Mouse (Mus musculus) hindbrain, embryonic 11.5 days (tissue): Measurements from ENCODE around the gene Borcs7. TPM values are rescaled to one million over a fixed set of nuclear protein-coding genes. Genes with fewer than 3 reads are reported as not detected.

Source experiments
- ATAC-seq: fragments of 200-750 bp; cut with Nextera tagmentation; 2 replicates; pipeline ENCODE4 v1.8.0; 2017; ENCODE audit warnings: mild to moderate bottlenecking, moderate TSS enrichment, moderate library complexity; ENCODE audit not compliant: low FRiP score
- DNase-seq: peaks from one replicate; pipeline ENCODE4 v3.0.0-alpha.2; 2015; ENCODE audit warnings: low spot score
- H3K27ac ChIP-seq: fragments of 300-500 bp; sonication (generic); 2 replicates; pipeline ENCODE4 v1.5.1; 2014; ENCODE audit warnings: mild to moderate bottlenecking, low read depth, low read length
- H3K27me3 ChIP-seq: fragments of 300-500 bp; sonication (generic); 2 replicates; pipeline ENCODE4 v1.6.1; 2014; ENCODE audit warnings: mild to moderate bottlenecking, low read length, moderate library complexity, mixed read lengths; ENCODE audit not compliant: control insufficient read depth, insufficient read depth
- H3K36me3 ChIP-seq: fragments of 300-500 bp; sonication (generic); 2 replicates; pipeline ENCODE4 v1.6.1; 2014; ENCODE audit warnings: mild to moderate bottlenecking, low read length, moderate library complexity, mixed read lengths; ENCODE audit not compliant: control insufficient read depth, insufficient read depth
- H3K4me1 ChIP-seq: fragments of 300-500 bp; sonication (generic); replicated peaks from 2 replicates; pipeline ENCODE4 v1.6.1; 2014; ENCODE audit warnings: low read length, mixed read lengths; ENCODE audit not compliant: control insufficient read depth, insufficient read depth
- H3K4me2 ChIP-seq: fragments of 300-500 bp; sonication (generic); replicated peaks from 2 replicates; pipeline ENCODE4 v1.6.1; 2014; ENCODE audit warnings: mild to moderate bottlenecking, low read depth, low read length
- H3K4me3 ChIP-seq: fragments of 300-500 bp; sonication (generic); 2 replicates; pipeline ENCODE4 v1.5.1; 2014; ENCODE audit warnings: low read depth, low read length
- H3K9ac ChIP-seq: fragments of 300-500 bp; sonication (generic); 2 replicates; pipeline ENCODE4 v1.6.1; 2014; ENCODE audit warnings: low read depth, low read length
- H3K9me3 ChIP-seq: fragments of 300-500 bp; sonication (generic); 2 replicates; pipeline ENCODE4 v1.6.1; 2016; ENCODE audit warnings: low read length; ENCODE audit not compliant: control insufficient read depth
- WGBS: fragments of 180-500 bp; shearing (Covaris S2); extraction: QIAGEN DNeasy Blood & Tissue Kit; methylation state at CpG from one replicate; pipeline ENCODE4 v1.1.7; 2014; 5-methylcytosine and 5-hydroxymethylcytosine counted together
- polyA plus RNA-seq: library from polyadenylated mRNA; unstranded; fragments of >200 nt; fragmentation: Nextera tagmentation; extraction: Ambion mirVana; gene quantifications from 2 replicates; pipeline ENCODE4 v1.2.1, GENCODE M21; 2014

The Borcs7 gene
- polyA plus RNA-seq, 1 experiment from 2014 or later = 14.9 TPM

DNA sequence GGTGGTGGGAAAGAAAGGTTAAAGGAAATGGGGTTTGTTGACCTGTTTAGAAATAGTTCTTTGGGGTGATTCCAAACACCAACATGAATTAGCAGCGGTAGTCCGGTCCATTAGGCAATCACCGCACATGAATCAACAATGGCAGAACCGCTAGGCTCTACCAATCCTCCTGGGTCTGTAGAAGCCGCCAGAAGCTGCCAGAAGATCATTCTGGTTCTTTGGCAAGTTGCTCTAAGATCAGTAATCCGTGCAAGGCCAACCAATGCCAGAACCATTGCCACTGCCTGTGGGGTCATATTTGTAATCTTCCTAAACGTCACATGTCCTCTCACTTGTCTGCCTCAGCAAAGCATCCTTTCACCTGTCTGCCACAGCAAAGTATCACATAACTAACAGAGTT, 7.2 kb downstream of the Borcs7 start:
- Histone ChIP-seq H3K9ac (no peak overlapping the region), H3K9me3 (no peaks in the 10 kb centered on the region), H3K4me3 (no peak overlapping the region), H3K36me3 (no peaks in the 10 kb centered on the region), H3K27me3 (no peaks in the 10 kb centered on the region), H3K27ac (no peak overlapping the region), H3K4me1 (no peaks in the 10 kb centered on the region), H3K4me2 (no peak overlapping the region)
- 92% methylated on average over 7 of the region's 7 CpGs for WGBS
- no peak for ATAC-seq
- no peak for DNase-seq

DNA sequence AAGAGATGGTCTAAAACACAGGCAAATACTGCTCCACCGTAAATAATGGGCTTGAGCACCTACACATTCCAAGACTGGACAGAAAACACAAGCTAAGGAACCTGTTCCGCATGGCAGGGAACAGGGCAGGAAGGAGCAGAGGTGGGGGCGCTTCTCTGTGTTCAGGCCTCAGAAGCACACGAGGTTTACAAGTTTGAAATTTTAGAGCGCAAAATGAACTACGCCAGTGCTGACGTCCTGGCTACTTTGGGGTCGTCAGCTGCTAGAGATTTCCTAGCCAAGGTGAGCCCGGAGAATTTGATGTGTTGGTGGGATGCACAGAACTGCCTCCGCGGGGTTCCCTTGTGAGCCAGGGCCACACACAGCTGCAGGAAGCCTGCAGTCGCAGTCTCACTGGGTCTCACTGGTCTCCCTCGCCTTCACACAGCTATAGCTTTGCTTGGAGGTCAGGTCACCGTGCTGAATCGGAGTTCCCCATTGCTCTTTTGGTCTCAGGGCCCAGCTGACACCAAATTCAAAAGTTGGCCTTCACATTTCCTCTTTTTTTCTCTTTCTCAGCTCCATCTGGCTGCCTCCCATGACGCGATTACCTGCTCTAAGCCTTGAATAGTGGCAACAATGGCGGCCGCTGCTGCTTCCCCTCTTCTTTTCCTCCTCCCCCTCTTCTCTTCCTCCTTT, 8.3 kb downstream of the Borcs7 start:
- H3K36me3 ChIP-seq = no peaks in the 10 kb centered on the region
- H3K4me1 ChIP-seq = no peaks in the 10 kb centered on the region
- no peak for ATAC-seq
- no peaks in the 10 kb centered on the region for H3K27me3 ChIP-seq
- WGBS = 47% methylated on average over 19 of the region's 19 CpGs
- no peak overlapping the region for H3K4me2 ChIP-seq
- no peak overlapping the region for H3K9ac ChIP-seq
- H3K27ac ChIP-seq = no peak overlapping the region
- no peak for DNase-seq
- no peaks in the 10 kb centered on the region for H3K9me3 ChIP-seq
- no peak overlapping the region for H3K4me3 ChIP-seq

GRCm38 (mm10) chr19:46699011-46699481, 9.3 kb downstream of the Borcs7 start:
- Histone ChIP-seq H3K27me3 (no peaks in the 10 kb centered on the region), H3K36me3 (no peaks in the 10 kb centered on the region), H3K27ac (no peak overlapping the region), H3K4me1 (no peaks in the 10 kb centered on the region), H3K4me2 (no peak overlapping the region), H3K9me3 (no peaks in the 10 kb centered on the region), H3K4me3 (no peak overlapping the region), H3K9ac (no peak overlapping the region)
- DNase-seq (no peak), ATAC-seq (no peak)
- WGBS = 74% methylated on average over 10 of the region's 10 CpGs

GRCm38 (mm10) chr19:46701156-46701555, 11.4 kb downstream of the Borcs7 start:
- no peak for DNase-seq
- H3K27ac ChIP-seq = no peak overlapping the region
- H3K4me3 ChIP-seq = no peak overlapping the region
- no peak overlapping the region for H3K9ac ChIP-seq
- ATAC-seq = no peak
- H3K4me2 ChIP-seq = no peak overlapping the region
- H3K9me3 ChIP-seq = no peaks in the 10 kb centered on the region
- no peaks in the 10 kb centered on the region for H3K4me1 ChIP-seq
- H3K36me3 ChIP-seq = no peaks in the 10 kb centered on the region
- WGBS = 83% methylated on average over 9 of the region's 9 CpGs
- H3K27me3 ChIP-seq = no peaks in the 10 kb centered on the region

- 69% methylated on average over 7 of the region's 7 CpGs for WGBS
- ATAC-seq = no peak
Observed at GRCm38 (mm10) chr19:46705779-46706495, 16.2 kb downstream of the Borcs7 start.

DNA sequence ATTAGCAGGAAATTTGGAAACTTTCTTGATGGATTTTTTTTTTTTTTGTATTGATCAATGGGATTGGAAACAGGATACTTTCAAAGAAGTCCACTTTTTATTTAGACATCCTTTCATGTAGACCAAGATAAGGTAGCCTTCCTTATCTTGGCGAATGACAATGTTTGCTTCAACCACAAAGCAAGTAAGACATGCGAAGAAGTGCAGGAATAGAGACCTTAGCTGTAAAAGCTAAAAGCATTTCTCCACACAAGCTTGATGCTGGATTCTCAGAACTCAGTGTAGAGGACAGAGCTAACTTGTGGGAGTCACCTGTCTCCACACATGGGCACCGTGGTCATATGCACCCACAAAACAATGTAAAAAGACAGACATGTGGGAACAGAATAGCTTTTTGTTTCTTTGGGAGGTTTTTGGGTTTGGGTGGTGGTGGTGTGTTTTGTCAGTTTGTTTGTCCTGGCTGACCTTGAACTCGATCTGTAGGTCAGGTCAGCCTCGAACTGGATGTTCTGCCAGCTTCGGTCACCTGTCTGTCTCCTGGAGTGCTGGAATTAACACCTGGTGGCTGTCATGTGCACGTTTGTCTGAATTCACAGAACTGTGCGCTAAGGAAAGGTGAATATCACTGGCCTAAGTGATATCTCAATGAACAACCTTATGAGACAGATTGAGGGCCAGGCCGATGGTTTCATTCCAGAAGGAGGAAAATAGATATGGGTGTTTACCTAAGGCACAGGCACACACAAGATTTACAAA, 17.0 kb downstream of the Borcs7 start:
- no peak for ATAC-seq
- Histone ChIP-seq H3K4me3 (no peak overlapping the region; the same call in 1 of the 2 replicates), H3K27me3 (no peaks in the 10 kb centered on the region), H3K27ac (no peak overlapping the region), H3K9ac (no peak overlapping the region), H3K4me2 (peak overlapping the region; percentile 55; the same call in 1 of the 2 replicates), H3K4me1 (no peaks in the 10 kb centered on the region), H3K36me3 (no peaks in the 10 kb centered on the region), H3K9me3 (no peaks in the 10 kb centered on the region)
- DNase-seq = no peak
- 81% methylated on average over 9 of the region's 9 CpGs for WGBS

More at GRCm38 (mm10) chr19:46705779-46706495, 16.2 kb downstream of the Borcs7 start:
- DNase-seq = no peak
- H3K27me3 ChIP-seq = no peaks in the 10 kb centered on the region
- H3K4me2 ChIP-seq = no peak overlapping the region
- H3K4me3 ChIP-seq = no peak overlapping the region
- H3K9ac ChIP-seq = no peak overlapping the region
- H3K27ac ChIP-seq = no peak overlapping the region
- H3K4me1 ChIP-seq = no peaks in the 10 kb centered on the region
- H3K9me3 ChIP-seq = no peaks in the 10 kb centered on the region
- no peaks in the 10 kb centered on the region for H3K36me3 ChIP-seq

GRCm38 (mm10) chr19:46707296-46708151, 17.8 kb downstream of the Borcs7 start, which contains the start of gene As3mt:
TSS of gene As3mt (plus strand) at chr19:46707458.
- Histone ChIP-seq H3K4me2 (peak within 1 kb of the TSS; percentile 55), H3K9ac (peak within 1 kb of the TSS; percentile 50), H3K9me3 (no peaks in the 10 kb centered on the region), H3K4me1 (no peaks in the 10 kb centered on the region), H3K36me3 (no peaks in the 10 kb centered on the region), H3K27me3 (no peaks in the 10 kb centered on the region), H3K27ac (0 out of 2 replicates have a peak within 1 kb of the TSS, but pooled peaks have one; percentile 30), H3K4me3 (peak within 1 kb of the TSS; percentile 46)
- peak; percentile 75 for DNase-seq
- WGBS = 15% methylated on average over 30 of the region's 31 CpGs
- peak; percentile 61 for ATAC-seq

DNA sequence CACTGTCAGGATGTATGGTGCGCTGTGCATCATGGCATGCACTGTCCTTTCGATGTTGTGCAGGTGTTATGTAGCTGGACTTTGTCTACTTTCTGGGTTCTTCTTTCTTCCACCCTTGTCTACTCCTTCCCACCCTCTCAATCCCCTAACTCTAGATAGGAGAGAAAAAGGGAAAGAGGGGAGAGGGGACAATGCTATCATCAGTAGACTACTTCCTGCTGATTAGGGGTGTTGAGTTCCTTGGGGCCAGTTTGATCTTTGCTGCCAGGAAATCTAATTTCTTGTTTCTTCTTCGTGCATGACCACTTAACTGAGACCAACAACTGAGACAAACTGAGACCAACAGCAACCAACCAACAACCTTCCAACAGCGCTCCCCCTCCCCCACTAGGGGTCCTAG, 20.9 kb downstream of the Borcs7 start:
- WGBS = 93% methylated on average over 4 of the region's 4 CpGs
- H3K27ac ChIP-seq = no peak overlapping the region
- H3K9me3 ChIP-seq = no peaks in the 10 kb centered on the region
- H3K27me3 ChIP-seq = no peaks in the 10 kb centered on the region
- no peak for DNase-seq
- H3K9ac ChIP-seq = no peak overlapping the region
- no peak for ATAC-seq
- no peaks in the 10 kb centered on the region for H3K4me1 ChIP-seq
- no peak overlapping the region for H3K4me2 ChIP-seq
- H3K4me3 ChIP-seq = no peak overlapping the region
- no peaks in the 10 kb centered on the region for H3K36me3 ChIP-seq
